19 mouse cellular contexts compared by ENCODE assay signal in genomic region chr11:63897856-63898508, GRCm38 (mm10). TPM values are rescaled to one million over a fixed set of nuclear protein-coding genes. Genes with fewer than 3 reads are reported as not detected.
DNase-seq lines count a peak whose midpoint lies in the region; ATAC-seq and TF ChIP-seq lines count a peak whose summit lies in the region.
"Had no signal": no experiment of that assay in that cellular context is flagged by ENCODE, and none has a peak within 500 bp of the region (broad histone marks: within the 10 kb centered on the region; RNA-seq: fewer than 3 reads in every experiment).

No protein-coding gene starts in this region.

- H3K4me1 ChIP-seq in forebrain, embryonic 11.5 days (replicated peaks; ENCODE audit: control insufficient read depth, insufficient read depth, low read length): peaks cover 8% of the 10 kb centered on the region; the same call in 1 of the 2 replicates
- H3K4me1 ChIP-seq in forebrain, embryonic 15.5 days: 0 out of 2 replicates have a peak, but pooled peaks cover 2% of the 10 kb centered on the region
- peaks cover 65% of the 10 kb centered on the region for H3K4me1 ChIP-seq in midbrain, embryonic 11.5 days (ENCODE audit: control insufficient read depth, insufficient read depth, low read length)
- 0 out of 2 replicates have a peak, but pooled peaks cover 4% of the 10 kb centered on the region for H3K4me1 ChIP-seq in midbrain, postnatal 0 days (ENCODE audit: insufficient read depth, low read length)
- no peaks in the 10 kb centered on the region for H3K4me1 ChIP-seq in small intestine, adult 2 months (ENCODE audit: control insufficient read depth, insufficient read depth, insufficient read length, low read length)
- 0 out of 2 replicates have a peak, but pooled peaks cover 7% of the 10 kb centered on the region for H3K4me1 ChIP-seq in intestine, embryonic 15.5 days (replicated peaks)
- H3K4me1 ChIP-seq: heart, embryonic 15.5 days had no signal

- TF ChIP-seq CTCF in midbrain, postnatal 0 days (IDR thresholded peaks at IDR 0.05): no peak
- TF ChIP-seq CTCF in small intestine, adult 2 months (IDR thresholded peaks at IDR 0.05; ENCODE audit: extremely low read depth, insufficient read length, insufficient replicate concordance, low read depth, low read length): no peak

- no peak overlapping the region for H3K4me2 ChIP-seq in forebrain, embryonic 11.5 days (ENCODE audit: low read depth, low read length, severe bottlenecking)
- H3K4me2 ChIP-seq in forebrain, embryonic 15.5 days (replicated peaks): no peak overlapping the region
- H3K4me2 ChIP-seq in midbrain, embryonic 11.5 days: peak overlapping the region; percentile 11; the same call in 1 of the 2 replicates
- H3K4me2 ChIP-seq in midbrain, postnatal 0 days (ENCODE audit: low read depth, low read length, poor library complexity, severe bottlenecking): no peak overlapping the region
- H3K4me2 ChIP-seq in intestine, embryonic 15.5 days (replicated peaks): no peak overlapping the region
- H3K4me2 ChIP-seq: embryonic facial prominence, embryonic 15.5 days; heart, embryonic 15.5 days; stomach, embryonic 15.5 days had no signal

- TF ChIP-seq POLR2A in small intestine, adult 2 months (IDR thresholded peaks at IDR 0.05; ENCODE audit: low read depth, low read length): no peak

- H3K36me3 ChIP-seq in forebrain, embryonic 11.5 days (ENCODE audit: control insufficient read depth, insufficient read depth, low read length): no peaks in the 10 kb centered on the region
- no peaks in the 10 kb centered on the region for H3K36me3 ChIP-seq in forebrain, embryonic 15.5 days
- H3K36me3 ChIP-seq in midbrain, embryonic 11.5 days (ENCODE audit: control insufficient read depth, insufficient read depth, low read length): no peaks in the 10 kb centered on the region
- no peaks in the 10 kb centered on the region for H3K36me3 ChIP-seq in midbrain, postnatal 0 days (ENCODE audit: insufficient read depth, low read length)
- no peaks in the 10 kb centered on the region for H3K36me3 ChIP-seq in small intestine, adult 2 months (ENCODE audit: control insufficient read depth, insufficient read depth, low read length)
- H3K36me3 ChIP-seq in intestine, embryonic 15.5 days: no peaks in the 10 kb centered on the region
- H3K36me3 ChIP-seq: embryonic facial prominence, embryonic 15.5 days; G1E; heart, embryonic 15.5 days; stomach, embryonic 15.5 days had no signal

- no peaks in the 10 kb centered on the region for H3K9me3 ChIP-seq in forebrain, embryonic 11.5 days (ENCODE audit: control insufficient read depth, low read length)
- H3K9me3 ChIP-seq in forebrain, embryonic 15.5 days: no peaks in the 10 kb centered on the region
- H3K9me3 ChIP-seq in midbrain, embryonic 11.5 days (ENCODE audit: control insufficient read depth, low read length): no peaks in the 10 kb centered on the region
- H3K9me3 ChIP-seq in midbrain, postnatal 0 days (ENCODE audit: low read length): no peaks in the 10 kb centered on the region
- H3K9me3 ChIP-seq in intestine, embryonic 15.5 days: no peaks in the 10 kb centered on the region
- H3K9me3 ChIP-seq: embryonic facial prominence, embryonic 15.5 days; G1E; heart, embryonic 15.5 days; stomach, embryonic 15.5 days had no signal

- DNase-seq in forebrain, embryonic 11.5 days (ENCODE audit: low spot score): peak; percentile 59
- peak; percentile 93 for DNase-seq in midbrain, embryonic 11.5 days (ENCODE audit: low spot score, missing footprints)
- DNase-seq in midbrain, postnatal 0 days (ENCODE audit: low spot score): no peak
- DNase-seq in thymus, postnatal 0 days (ENCODE audit: low spot score): no peak
- DNase-seq: cerebellum, postnatal 14 days; kidney, adult 9 months; lung, postnatal 4 days; thymus, postnatal 36 days had no signal

- WGBS in forebrain, embryonic 11.5 days: 26% methylated on average over 13 of the region's 13 CpGs
- WGBS in forebrain, embryonic 15.5 days: 26% methylated on average over 13 of the region's 13 CpGs
- 19% methylated on average over 13 of the region's 13 CpGs for WGBS in midbrain, embryonic 11.5 days
- WGBS in midbrain, postnatal 0 days: 44% methylated on average over 13 of the region's 13 CpGs
- 82% methylated on average over 13 of the region's 13 CpGs for WGBS in small intestine, adult 2 months
- 76% methylated on average over 13 of the region's 13 CpGs for WGBS in intestine, embryonic 15.5 days

- H3K27me3 ChIP-seq in forebrain, embryonic 11.5 days (ENCODE audit: control insufficient read depth, insufficient read depth, low read length): peaks cover 9% of the 10 kb centered on the region; the same call in 1 of the 2 replicates
- H3K27me3 ChIP-seq in forebrain, embryonic 15.5 days: no peaks in the 10 kb centered on the region
- no peaks in the 10 kb centered on the region; the same call in 1 of the 2 replicates for H3K27me3 ChIP-seq in midbrain, embryonic 11.5 days (ENCODE audit: control insufficient read depth, insufficient read depth, low read length)
- peaks cover 3% of the 10 kb centered on the region; the same call in 1 of the 2 replicates for H3K27me3 ChIP-seq in midbrain, postnatal 0 days (ENCODE audit: insufficient read depth, low read length)
- H3K27me3 ChIP-seq in small intestine, adult 2 months (ENCODE audit: control insufficient read depth, insufficient read depth, low read length): no peaks in the 10 kb centered on the region
- H3K27me3 ChIP-seq in intestine, embryonic 15.5 days (replicated peaks): no peaks in the 10 kb centered on the region
- H3K27me3 ChIP-seq: embryonic facial prominence, embryonic 15.5 days; stomach, embryonic 15.5 days had no signal

- H3K9ac ChIP-seq in forebrain, embryonic 11.5 days (ENCODE audit: low read length): no peak overlapping the region
- H3K9ac ChIP-seq in forebrain, embryonic 15.5 days (replicated peaks): no peak overlapping the region
- peak overlapping the region; percentile 37; the same call in 1 of the 2 replicates for H3K9ac ChIP-seq in midbrain, embryonic 11.5 days (ENCODE audit: low read length)
- H3K9ac ChIP-seq in midbrain, postnatal 0 days (replicated peaks; ENCODE audit: low read length, poor library complexity, severe bottlenecking): no peak overlapping the region
- no peak overlapping the region for H3K9ac ChIP-seq in intestine, embryonic 15.5 days
- H3K9ac ChIP-seq: embryonic facial prominence, embryonic 15.5 days; heart, embryonic 15.5 days; liver, embryonic 14.5 days; stomach, embryonic 15.5 days had no signal

- ATAC-seq in forebrain, embryonic 11.5 days (replicated peaks; ENCODE audit: low FRiP score): peak; percentile 39
- no peak for ATAC-seq in forebrain, embryonic 15.5 days (replicated peaks)
- peak; percentile 47; the same call in 1 of the 2 replicates for ATAC-seq in midbrain, embryonic 11.5 days (ENCODE audit: low FRiP score)
- no peak for ATAC-seq in midbrain, postnatal 0 days (ENCODE audit: low FRiP score)
- ATAC-seq in granulocyte monocyte progenitor cell, adult 5-6 weeks (replicated peaks; ENCODE audit: poor library complexity, severe bottlenecking): 0 out of 2 replicates have a peak, but pooled peaks have one; percentile 11
- no peak for ATAC-seq in intestine, embryonic 15.5 days
- ATAC-seq: activated CD4-positive, CD25-positive, alpha-beta regulatory T cell, adult 4 months had no signal

- H3K4me3 ChIP-seq in forebrain, embryonic 11.5 days (ENCODE audit: low read depth, low read length): no peak overlapping the region
- H3K4me3 ChIP-seq in forebrain, embryonic 15.5 days: no peak overlapping the region
- no peak overlapping the region for H3K4me3 ChIP-seq in midbrain, embryonic 11.5 days (ENCODE audit: low read depth, low read length)
- H3K4me3 ChIP-seq in midbrain, postnatal 0 days (ENCODE audit: low read depth, low read length): no peak overlapping the region
- H3K4me3 ChIP-seq in small intestine, adult 2 months (ENCODE audit: low read depth, low read length): no peak overlapping the region
- H3K4me3 ChIP-seq in intestine, embryonic 15.5 days (replicated peaks): no peak overlapping the region
- H3K4me3 ChIP-seq: embryonic facial prominence, embryonic 15.5 days; heart, embryonic 15.5 days; myocyte; stomach, embryonic 15.5 days had no signal

- peak overlapping the region; percentile 55; the same call in 1 of the 2 replicates for H3K27ac ChIP-seq in forebrain, embryonic 11.5 days (ENCODE audit: low read depth, low read length)
- no peak overlapping the region for H3K27ac ChIP-seq in forebrain, embryonic 15.5 days (replicated peaks)
- peak overlapping the region; percentile 88 for H3K27ac ChIP-seq in midbrain, embryonic 11.5 days (ENCODE audit: low read depth, low read length)
- no peak overlapping the region for H3K27ac ChIP-seq in midbrain, postnatal 0 days (ENCODE audit: low read depth, low read length)
- H3K27ac ChIP-seq in small intestine, adult 2 months (ENCODE audit: insufficient read depth, low read depth, low read length): peak overlapping the region; percentile 33; the same call in 1 of the 2 replicates
- H3K27ac ChIP-seq in intestine, embryonic 15.5 days: no peak overlapping the region
- H3K27ac ChIP-seq: embryonic facial prominence, embryonic 15.5 days; heart, embryonic 15.5 days; liver, embryonic 14.5 days; stomach, embryonic 15.5 days had no signal

RNA-seq across cellular contexts. Expression of gene Hs3st3b1, which starts 24.1 kb away (rescaled TPM):
- polyA plus RNA-seq in forebrain, embryonic 11.5 days (2014; fragmentation: Nextera tagmentation; extraction: Ambion mirVana): 6.4 and 7.0 TPM in 2 replicates
- 4.3 and 4.4 TPM in 2 replicates for polyA plus RNA-seq in forebrain, embryonic 15.5 days (2015; fragmentation: Nextera tagmentation; extraction: Ambion mirVana)
- polyA plus RNA-seq in midbrain, embryonic 11.5 days (2014; fragmentation: Nextera tagmentation; extraction: Ambion mirVana): 17.5 and 18.1 TPM in 2 replicates
- total RNA-seq in midbrain, postnatal 0 days (2014; rRNA removed): 24.9 and 27.6 TPM in 2 replicates
- polyA plus RNA-seq in midbrain, postnatal 0 days (2015; fragmentation: Nextera tagmentation; extraction: Ambion mirVana): 7.9 and 9.0 TPM in 2 replicates
- total RNA-seq in granulocyte monocyte progenitor cell, adult 5-6 weeks (2014; fragmentation: Nextera tagmentation): 0.52 TPM in 1 of 2 replicates, not detected in the other
- total RNA-seq in granulocyte monocyte progenitor cell, adult 5-6 weeks (2017): 0.36 and 0.52 TPM in 2 replicates
- polyA plus RNA-seq in small intestine, adult 2 months (2012; rRNA removed): 3.7 and 10.3 TPM in 2 replicates
- 4.6 and 5.7 TPM in 2 replicates for polyA plus RNA-seq in intestine, embryonic 15.5 days (2015; fragmentation: Nextera tagmentation; extraction: Ambion mirVana)
- 2.0 and 2.2 TPM in 2 replicates for polyA plus RNA-seq in thymus, postnatal 0 days (2015; fragmentation: Nextera tagmentation; extraction: Ambion mirVana)
- polyA plus RNA-seq: G1E had no signal

Comparison
In these comparisons a context has a peak if more than half of its experiments do, and no peak if none do; other contexts are left out.
1. ATAC-seq: peak in forebrain, embryonic 11.5 days (single experiment), midbrain, embryonic 11.5 days (single experiment) and granulocyte monocyte progenitor cell, adult 5-6 weeks (single experiment); none in forebrain, embryonic 15.5 days (single experiment), midbrain, postnatal 0 days (single experiment) and intestine, embryonic 15.5 days (single experiment).
2. DNase-seq: peak in forebrain, embryonic 11.5 days (single experiment) and midbrain, embryonic 11.5 days (single experiment); none in midbrain, postnatal 0 days (single experiment) and thymus, postnatal 0 days (single experiment).
3. H3K27ac ChIP-seq: peak in forebrain, embryonic 11.5 days (single experiment), midbrain, embryonic 11.5 days (single experiment) and small intestine, adult 2 months (single experiment); none in forebrain, embryonic 15.5 days (single experiment), midbrain, postnatal 0 days (single experiment) and intestine, embryonic 15.5 days (single experiment).